Mouse (Mus musculus) layer of hippocampus, postnatal 25 days (tissue): ENCODE data around the gene Nip7. TPM values are rescaled to one million over a fixed set of nuclear protein-coding genes. Genes with fewer than 3 reads are reported as not detected.

Experiments used
- microRNA-seq, 2 experiments: library from miRNA; unstranded; fragments of <30 nt; microRNA quantifications; one replicate each; pipeline ENCODE4 v1.2.0; 2021
- total RNA-seq, 2 experiments: library from RNA; stranded (reverse); gene quantifications; 2 replicates each; pipeline ENCODE4 v1.2.3; 2021

The Nip7 gene
- total RNA-seq, 2 experiments from 2014 or later: 44.4 to 45.9 TPM

Small RNA genes within 50 kb of the gene (microRNA-seq; reads per million reads assigned to microRNA genes)
- 1.6 to 1.7 reads per million in 2 experiments for gene Mir7075

Other genes with a start within 250 kb of the Nip7 start
- gene Has3, start 186.6 kb upstream of the Nip7 start, total RNA-seq: 1 to 10 TPM; 2.8 to 4.5 TPM
- 10 to 100 TPM; 37.6 to 42.8 TPM for gene Utp4, start 163.2 kb upstream of the Nip7 start, total RNA-seq
- 10 to 100 TPM; 17.2 to 17.9 TPM for gene Sntb2, start 121.1 kb upstream of the Nip7 start, total RNA-seq
- gene Vps4a, start 25.7 kb upstream of the Nip7 start, total RNA-seq: 100 to 1,000 TPM; 116 to 117 TPM
- 10 to 100 TPM; 24.1 to 31.3 TPM for gene Pdf, start 8.3 kb upstream of the Nip7 start, total RNA-seq
- gene Cog8, start 188 bp upstream of the Nip7 start, total RNA-seq: 10 to 100 TPM; 28.7 to 28.9 TPM
- not detected for gene Tmed6, start 8.8 kb downstream of the Nip7 start, total RNA-seq
- 10 to 100 TPM; 31.2 to 35.8 TPM for gene Terf2, start 39.7 kb downstream of the Nip7 start, total RNA-seq
- gene Cyb5b, start 93.8 kb downstream of the Nip7 start, total RNA-seq: 100 to 1,000 TPM in 1 of 2 experiments, 10 to 100 TPM in 1; 93.9 to 105 TPM
- gene Nfat5, start 236.6 kb downstream of the Nip7 start, total RNA-seq: 10 to 100 TPM; 47.8 to 67.4 TPM